Mouse (Mus musculus) left cerebral cortex, adult 2 months (tissue): ENCODE measurements at regions not wholly inside any gene's neighbourhood (a gene's known extent, or its start where the extent isn't known, plus 50 kb on each side); places are given as distances from the start of the nearest gene placed in this dataset.

Experiments used
- DNase-seq, 2 experiments: peaks; one replicate each; pipeline ENCODE4 v3.0.0; 2021 to 2022; ENCODE audit warnings: low spot score in 2 of 2, mixed read lengths in 1 of 2; ENCODE audit errors: extremely low spot score in 1 of 2
- H3K27ac ChIP-seq: fragments of 200-600 bp; 2 replicates; pipeline ENCODE4 v1.8.1; 2022
- H3K4me3 ChIP-seq: fragments of 200-600 bp; 2 replicates; pipeline ENCODE4 v1.8.1; 2022
- CTCF ChIP-seq: fragments of 200-600 bp; IDR thresholded peaks from 2 replicates; pipeline ENCODE4 v1.8.1; 2022; ENCODE audit warnings: antibody characterized with exemption, mild to moderate bottlenecking, moderate library complexity
- intact Hi-C: fragments of 180-260 bp; cut with DNase I; formaldehyde crosslinking; loops from one replicate; pipeline ENCODE4 v1.15.1; 2025

DNA sequence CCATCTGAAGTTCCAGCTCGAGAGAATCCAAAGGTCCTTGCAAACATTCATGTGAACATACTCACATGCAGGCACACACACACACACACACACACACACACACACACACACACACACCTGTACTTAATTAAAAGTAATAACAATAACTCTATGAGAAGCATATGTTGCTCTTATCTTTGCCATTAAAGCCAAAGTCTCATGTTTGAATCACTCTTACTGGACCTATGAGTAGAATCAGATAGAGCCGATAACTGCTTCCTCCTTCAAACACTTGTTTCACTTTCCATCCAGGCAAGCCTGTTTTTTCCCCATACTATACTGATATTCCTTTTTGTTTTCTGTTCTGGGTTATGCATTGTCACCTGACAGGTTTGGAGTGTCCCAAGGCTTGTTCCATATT is 65.3 kb upstream of the Rgs1 start:
- Histone ChIP-seq H3K4me3 (no peak overlapping the region), H3K27ac (no peak overlapping the region)
- intact Hi-C loops: no loop called here
- DNase-seq: no peak
- TF ChIP-seq CTCF: no peak

DNA sequence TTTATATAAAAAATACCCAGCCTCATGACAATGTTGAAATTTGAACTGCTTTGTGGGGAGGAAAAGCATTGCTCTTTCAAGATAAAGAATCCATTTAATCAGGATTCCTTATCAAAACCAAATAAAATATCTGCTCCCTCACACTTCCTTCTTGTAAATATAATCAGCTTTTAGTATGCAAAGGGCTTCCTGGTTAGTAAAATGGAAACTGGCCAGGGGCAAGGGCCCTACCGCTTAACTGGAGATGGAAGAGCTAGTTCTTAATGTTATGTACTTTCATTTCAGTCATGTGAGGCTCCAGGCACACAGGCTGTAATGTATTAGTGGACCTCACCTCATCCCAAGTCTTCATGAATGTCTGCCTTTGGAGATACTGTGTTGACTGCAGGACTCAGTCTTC is 64.3 kb upstream of the Rgs1 start:
- no peak for TF ChIP-seq CTCF
- intact Hi-C loops: no loop called here
- Histone ChIP-seq H3K27ac (no peak overlapping the region), H3K4me3 (no peak overlapping the region)
- DNase-seq: no peak

DNA sequence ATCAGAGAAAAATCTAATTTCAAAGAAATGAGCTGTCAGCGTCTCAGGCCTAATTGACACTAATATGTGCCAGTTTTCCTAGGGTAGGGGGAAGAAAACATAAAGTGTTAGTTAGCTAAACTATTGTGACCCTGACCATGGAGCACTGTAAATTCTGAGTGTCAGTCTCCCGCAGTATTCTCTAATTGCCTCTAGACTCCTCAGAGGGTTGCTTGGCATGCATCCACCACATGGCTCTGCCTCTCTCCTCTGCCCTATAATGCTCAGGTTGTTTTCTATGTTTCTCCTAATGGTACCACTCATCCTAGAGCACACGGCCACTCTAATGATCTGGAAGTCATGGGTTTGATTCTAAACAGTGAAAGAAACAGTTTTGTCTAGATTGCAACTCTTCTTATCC is 60.9 kb upstream of the Rgs1 start:
- TF ChIP-seq CTCF: no peak
- DNase-seq: no peak
- H3K27ac ChIP-seq: no peak overlapping the region
- no peak overlapping the region for H3K4me3 ChIP-seq
- intact Hi-C loops: no loop called here

DNA sequence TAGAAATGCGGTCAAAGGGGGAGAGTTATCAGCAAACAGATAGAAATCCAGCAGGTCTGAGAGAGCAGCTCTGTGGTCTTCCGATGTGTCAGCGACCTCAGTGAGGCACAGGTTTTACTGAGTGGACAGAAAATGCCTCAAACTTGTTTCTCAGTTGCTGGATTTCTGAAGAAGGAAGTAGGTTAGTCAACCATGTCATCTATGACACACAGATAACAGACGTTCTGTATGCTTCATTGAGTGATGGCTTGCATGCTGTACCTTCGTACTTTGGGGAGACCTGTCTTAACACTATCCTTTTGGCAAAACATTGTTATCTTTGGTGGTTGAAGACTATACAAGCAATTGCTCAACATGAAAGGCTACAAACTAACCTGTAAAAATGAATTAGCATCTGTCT is 59.3 kb upstream of the Rgs1 start:
- no peak overlapping the region for H3K27ac ChIP-seq
- DNase-seq: no peak
- no peak overlapping the region for H3K4me3 ChIP-seq
- no peak for TF ChIP-seq CTCF
- intact Hi-C loops: no loop called here

DNA sequence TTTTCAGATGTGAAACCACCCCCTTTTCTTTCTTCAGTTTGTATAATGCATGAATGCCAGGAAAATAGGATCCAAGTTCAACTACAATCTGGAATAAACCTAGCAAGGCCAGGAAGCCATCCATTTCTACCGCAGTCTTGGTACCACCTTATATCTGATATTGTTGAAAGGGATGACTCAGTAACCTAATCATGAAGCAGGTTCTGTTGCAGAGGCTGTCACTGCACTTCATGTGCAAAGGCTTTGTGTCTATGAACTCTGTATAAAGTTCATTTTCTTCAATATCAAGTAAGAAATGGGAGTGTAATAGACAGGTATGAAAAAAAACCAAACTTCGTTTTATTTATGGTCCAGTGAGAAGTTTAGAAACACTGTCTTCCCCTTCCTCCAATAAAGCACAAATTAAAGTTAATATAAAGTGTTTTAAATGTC is 58.8 kb upstream of the Rgs1 start:
- intact Hi-C loops: no loop called here
- no peak for DNase-seq
- Histone ChIP-seq H3K27ac (no peak overlapping the region), H3K4me3 (no peak overlapping the region)
- TF ChIP-seq CTCF: no peak

DNA sequence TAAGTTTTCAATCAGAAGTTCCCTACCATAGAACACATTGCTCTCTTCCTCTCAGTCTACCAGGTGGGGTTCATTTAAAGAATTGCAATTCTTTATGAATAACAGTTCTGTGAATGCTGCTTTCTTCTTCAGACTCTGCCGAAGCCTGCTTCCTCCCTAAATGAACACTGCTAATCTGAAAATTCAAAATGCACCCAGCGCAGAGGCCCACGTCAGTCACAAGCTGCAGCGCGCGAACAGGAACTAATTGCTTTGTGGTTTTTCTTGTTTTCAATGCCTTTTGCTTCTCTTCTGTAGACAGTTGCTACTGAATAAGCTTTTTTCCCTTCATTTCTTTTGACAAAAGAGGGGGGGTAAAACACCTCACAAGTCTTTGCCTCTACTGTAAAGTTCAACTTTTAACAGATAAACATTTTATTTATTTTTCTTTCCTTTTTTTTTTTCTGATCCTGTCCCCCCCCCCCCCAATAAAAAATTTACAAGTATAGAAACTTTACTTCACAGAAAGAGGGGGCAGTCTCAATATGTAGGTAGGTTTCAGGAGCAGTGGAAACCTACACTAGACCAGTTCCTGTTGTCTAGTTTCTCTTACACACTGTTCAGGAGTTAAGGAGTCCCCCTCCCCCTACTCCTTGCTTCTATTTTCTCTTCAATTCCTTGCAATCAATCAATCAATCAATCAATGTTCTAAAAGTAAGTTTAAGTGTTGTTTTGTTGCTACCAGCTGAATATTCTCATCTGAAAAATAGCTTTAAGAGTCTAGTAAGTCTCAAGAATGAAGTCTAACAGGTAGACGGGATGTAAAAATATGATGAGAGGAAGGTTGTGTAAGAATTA is 58.2 kb upstream of the Rgs1 start:
- no peak for TF ChIP-seq CTCF
- no peak for DNase-seq
- H3K27ac ChIP-seq: no peak overlapping the region
- H3K4me3 ChIP-seq: no peak overlapping the region
- intact Hi-C loops: no loop called here

DNA sequence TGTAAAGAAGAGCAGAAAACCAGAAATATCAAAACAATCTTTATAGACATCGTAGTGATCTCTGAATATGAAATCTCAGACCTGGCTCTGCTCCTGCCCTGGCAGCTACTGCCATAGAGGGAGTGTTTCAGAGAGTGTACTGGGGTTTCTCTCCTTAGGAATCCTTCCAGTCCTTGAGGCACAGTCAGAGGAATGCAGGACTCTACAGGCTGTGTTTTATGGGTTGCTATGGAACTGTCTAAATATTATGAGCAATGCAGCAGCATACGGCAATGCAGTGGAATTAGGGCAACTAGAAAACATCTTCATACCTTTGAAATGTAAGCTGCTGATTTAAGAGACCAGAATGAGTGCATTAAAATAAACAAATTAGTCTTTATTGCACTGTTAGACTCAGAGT is 57.2 kb upstream of the Rgs1 start:
- intact Hi-C loops: no loop called here
- Histone ChIP-seq H3K27ac (no peak overlapping the region), H3K4me3 (no peak overlapping the region)
- no peak for DNase-seq
- TF ChIP-seq CTCF: no peak

DNA sequence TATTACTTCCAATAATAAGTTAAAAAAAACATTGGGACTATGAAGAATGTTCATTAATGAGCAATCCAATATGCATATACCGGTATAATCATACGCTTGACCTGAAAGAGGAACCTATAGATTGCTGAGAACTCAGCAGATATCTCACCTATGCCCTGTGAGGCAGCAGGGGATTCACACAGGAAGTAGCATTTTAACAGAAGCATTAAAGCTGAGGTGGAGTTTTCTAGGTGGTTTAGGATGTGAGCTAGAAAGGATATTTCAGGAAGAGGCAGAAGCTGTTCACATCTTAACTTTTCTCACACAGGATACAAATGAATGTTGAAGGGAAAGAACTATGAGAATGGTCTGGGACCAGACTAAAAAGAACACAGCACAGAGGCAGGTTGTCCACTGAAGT is 51.6 kb upstream of the Rgs1 start:
- no peak overlapping the region for H3K4me3 ChIP-seq
- no peak for DNase-seq
- intact Hi-C loops: no loop called here
- H3K27ac ChIP-seq: no peak overlapping the region
- TF ChIP-seq CTCF: no peak
